Mouse (Mus musculus): ENCODE data around the gene Psrc1. TPM values are rescaled to one million over a fixed set of nuclear protein-coding genes. Genes with fewer than 3 reads are reported as not detected.

The Psrc1 gene
- polyA plus RNA-seq, 1 experiment from 2014 or later: 53.5 TPM

DNA sequence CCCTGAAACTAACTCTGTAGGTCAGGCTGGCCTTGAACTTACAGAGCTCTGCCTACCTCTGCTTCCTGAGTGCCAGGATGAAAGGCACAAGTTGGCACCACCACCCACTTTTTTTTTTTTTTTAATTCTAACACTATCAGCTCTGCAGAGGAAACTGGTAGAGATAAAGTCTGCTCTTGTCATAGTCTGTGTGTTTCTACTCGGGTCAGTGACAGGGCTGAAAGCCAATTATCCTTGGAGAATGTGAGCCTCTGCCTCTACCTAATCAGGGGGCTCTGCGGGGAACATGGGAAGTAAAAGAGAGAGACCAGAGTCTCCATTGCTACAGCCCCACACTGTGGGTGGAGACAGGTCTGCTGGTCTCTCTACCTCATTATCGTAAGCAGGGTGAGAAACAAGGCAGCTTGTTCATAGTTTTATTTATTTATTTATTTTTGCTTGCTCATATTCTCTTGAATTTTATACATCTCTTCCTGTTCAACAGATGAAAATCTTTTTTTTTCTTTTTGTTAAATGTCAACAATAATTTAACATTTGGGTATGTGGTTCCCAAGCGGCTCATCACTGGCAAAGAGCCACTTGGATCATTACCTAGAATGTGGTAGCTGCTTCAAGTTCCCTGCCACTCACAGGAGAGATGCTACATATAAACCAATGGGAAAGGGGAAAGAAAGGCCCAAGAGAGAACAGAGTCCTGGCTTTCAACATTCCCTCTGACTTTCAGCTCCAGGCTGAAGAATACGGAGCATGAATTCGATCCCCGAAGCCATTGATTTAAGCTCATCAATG is 4.6 kb upstream of the Psrc1 start:
- H3K27ac ChIP-seq (ENCODE audit: low read depth, low read length): no peak overlapping the region
- H3K36me3 ChIP-seq (ENCODE audit: control insufficient read depth, insufficient read depth, low read length): no peaks in the 10 kb centered on the region
- DNase-seq (ENCODE audit: low spot score): no peak
- H3K4me2 ChIP-seq (replicated peaks; ENCODE audit: low read depth, low read length): no peak overlapping the region
- H3K27me3 ChIP-seq (ENCODE audit: control insufficient read depth, insufficient read depth, low read length): no peaks in the 10 kb centered on the region
- H3K9ac ChIP-seq (ENCODE audit: low read depth, low read length): no peak overlapping the region
- H3K4me1 ChIP-seq (replicated peaks; ENCODE audit: control insufficient read depth, insufficient read depth, low read length): no peaks in the 10 kb centered on the region; the same call in 1 of the 2 replicates
- H3K9me3 ChIP-seq (ENCODE audit: control insufficient read depth, low read length): no peaks in the 10 kb centered on the region
- 90% methylated on average over 7 of the region's 7 CpGs for WGBS
- H3K4me3 ChIP-seq (ENCODE audit: low read depth, low read length): no peak overlapping the region
- ATAC-seq (ENCODE audit: low FRiP score): no peak

GRCm38 (mm10) chr3:108380695-108381094 is 2.9 kb upstream of the Psrc1 start:
- Histone ChIP-seq H3K4me1 (replicated peaks; ENCODE audit: control insufficient read depth, insufficient read depth, low read length) (peaks cover 2% of the 10 kb centered on the region; the same call in 1 of the 2 replicates), H3K27ac (ENCODE audit: low read depth, low read length) (no peak overlapping the region), H3K9me3 (ENCODE audit: control insufficient read depth, low read length) (no peaks in the 10 kb centered on the region), H3K36me3 (ENCODE audit: control insufficient read depth, insufficient read depth, low read length) (no peaks in the 10 kb centered on the region), H3K4me3 (ENCODE audit: low read depth, low read length) (no peak overlapping the region), H3K9ac (ENCODE audit: low read depth, low read length) (no peak overlapping the region), H3K27me3 (ENCODE audit: control insufficient read depth, insufficient read depth, low read length) (no peaks in the 10 kb centered on the region), H3K4me2 (replicated peaks; ENCODE audit: low read depth, low read length) (no peak overlapping the region)
- WGBS: 79% methylated on average over 6 of the region's 6 CpGs
- DNase-seq (ENCODE audit: low spot score): no peak
- no peak for ATAC-seq (ENCODE audit: low FRiP score)

GRCm38 (mm10) chr3:108381945-108382875 is 1.4 kb upstream of the Psrc1 start:
- Histone ChIP-seq H3K27me3 (ENCODE audit: control insufficient read depth, insufficient read depth, low read length) (no peaks in the 10 kb centered on the region), H3K27ac (ENCODE audit: low read depth, low read length) (no peak overlapping the region), H3K4me3 (ENCODE audit: low read depth, low read length) (no peak overlapping the region), H3K4me2 (replicated peaks; ENCODE audit: low read depth, low read length) (no peak overlapping the region), H3K9ac (ENCODE audit: low read depth, low read length) (no peak overlapping the region), H3K36me3 (ENCODE audit: control insufficient read depth, insufficient read depth, low read length) (no peaks in the 10 kb centered on the region), H3K4me1 (replicated peaks; ENCODE audit: control insufficient read depth, insufficient read depth, low read length) (peaks cover 2% of the 10 kb centered on the region; the same call in 1 of the 2 replicates), H3K9me3 (ENCODE audit: control insufficient read depth, low read length) (no peaks in the 10 kb centered on the region)
- 75% methylated on average over 14 of the region's 14 CpGs for WGBS
- DNase-seq (ENCODE audit: low spot score) (no peak), ATAC-seq (ENCODE audit: low FRiP score) (no peak)

DNA sequence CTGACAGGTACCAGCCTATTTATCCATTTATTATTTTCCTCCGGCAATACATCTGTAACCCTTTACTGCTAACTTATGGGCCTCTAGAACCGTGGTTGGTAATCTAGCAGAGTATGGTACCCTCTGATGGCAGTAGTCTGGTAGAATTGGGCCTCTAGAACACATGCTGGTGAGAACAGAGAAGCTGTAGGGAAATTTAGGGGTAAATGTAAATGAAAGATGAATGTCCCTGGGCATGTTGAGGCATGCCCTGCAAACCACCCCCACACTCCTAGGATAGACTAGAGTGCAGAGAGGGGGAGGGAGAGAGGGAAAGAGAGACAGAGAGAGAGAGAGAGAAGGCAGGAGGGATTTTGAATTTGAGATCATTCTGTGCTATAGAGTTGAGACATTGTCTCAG is 786 bp downstream of the Psrc1 start:
- Histone ChIP-seq H3K9me3 (ENCODE audit: control insufficient read depth, low read length) (no peaks in the 10 kb centered on the region), H3K4me2 (replicated peaks; ENCODE audit: low read depth, low read length) (peak overlapping the region; percentile 35), H3K4me1 (replicated peaks; ENCODE audit: control insufficient read depth, insufficient read depth, low read length) (peaks cover 2% of the 10 kb centered on the region; the same call in 1 of the 2 replicates), H3K9ac (ENCODE audit: low read depth, low read length) (peak overlapping the region; percentile 5; the same call in 1 of the 2 replicates), H3K27ac (ENCODE audit: low read depth, low read length) (no peak overlapping the region), H3K36me3 (ENCODE audit: control insufficient read depth, insufficient read depth, low read length) (no peaks in the 10 kb centered on the region), H3K4me3 (ENCODE audit: low read depth, low read length) (peak overlapping the region; percentile 49), H3K27me3 (ENCODE audit: control insufficient read depth, insufficient read depth, low read length) (no peaks in the 10 kb centered on the region)
- no peak for ATAC-seq (ENCODE audit: low FRiP score)
- 54% methylated on average over 2 of the region's 2 CpGs for WGBS
- DNase-seq (ENCODE audit: low spot score): no peak

DNA sequence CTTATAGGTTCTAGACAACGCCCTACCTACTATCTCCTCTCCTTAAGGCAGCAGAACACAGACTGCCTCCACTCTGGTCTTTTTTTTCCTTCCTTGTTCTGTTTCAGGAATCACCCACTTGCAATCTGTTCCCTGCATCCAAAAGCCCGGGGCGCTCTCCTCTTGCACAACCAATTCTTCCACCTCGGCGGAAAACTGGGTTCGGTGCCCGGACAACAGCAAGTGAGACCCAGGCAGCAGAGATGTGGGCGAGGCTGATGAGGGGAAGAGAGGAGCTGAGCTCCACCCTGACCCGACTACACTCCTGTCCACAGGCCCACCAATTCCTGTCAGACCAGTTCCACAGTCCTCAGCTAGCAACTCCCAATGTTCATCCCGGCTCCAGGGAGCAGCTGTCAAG is 2.5 kb downstream of the Psrc1 start:
- H3K9me3 ChIP-seq (ENCODE audit: control insufficient read depth, low read length): no peaks in the 10 kb centered on the region
- DNase-seq (ENCODE audit: low spot score): no peak
- 95% methylated on average over 10 of the region's 10 CpGs for WGBS

DNA sequence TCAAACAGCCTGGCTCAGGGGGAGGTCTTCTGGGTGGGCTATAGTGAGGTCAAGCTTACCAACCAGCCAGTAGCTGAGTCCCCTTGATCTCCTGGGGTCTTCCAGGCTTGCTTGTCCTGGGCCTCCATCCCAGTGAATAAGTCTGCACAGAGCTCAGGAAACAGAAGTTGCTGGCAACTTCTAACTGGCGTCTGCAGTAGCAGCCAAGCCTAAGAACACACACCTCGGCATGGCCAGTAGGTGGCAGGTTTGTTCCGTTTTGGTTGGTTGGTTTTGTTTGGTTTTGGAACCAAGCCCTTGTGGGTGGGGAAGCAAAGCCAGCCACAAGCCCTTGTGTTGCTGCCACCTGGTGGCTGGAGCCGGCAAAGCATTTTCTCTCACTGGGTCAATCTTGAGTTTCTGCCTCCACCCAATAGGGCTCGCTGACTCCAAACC is 5.5 kb downstream of the Psrc1 start:
- DNase-seq (ENCODE audit: low spot score): peak; percentile 99
- no peaks in the 10 kb centered on the region for H3K9me3 ChIP-seq (ENCODE audit: control insufficient read depth, low read length)
- no peaks in the 10 kb centered on the region for H3K27me3 ChIP-seq (ENCODE audit: control insufficient read depth, insufficient read depth, low read length)
- no peak overlapping the region for H3K27ac ChIP-seq (ENCODE audit: low read depth, low read length)
- 1% methylated on average over 5 of the region's 5 CpGs for WGBS
- H3K36me3 ChIP-seq (ENCODE audit: control insufficient read depth, insufficient read depth, low read length): peaks cover 4% of the 10 kb centered on the region; the same call in 1 of the 2 replicates
- no peak overlapping the region for H3K4me3 ChIP-seq (ENCODE audit: low read depth, low read length)
- no peak overlapping the region for H3K9ac ChIP-seq (ENCODE audit: low read depth, low read length)
- H3K4me2 ChIP-seq (replicated peaks; ENCODE audit: low read depth, low read length): no peak overlapping the region
- ATAC-seq (ENCODE audit: low FRiP score): peak; percentile 57
- H3K4me1 ChIP-seq (replicated peaks; ENCODE audit: control insufficient read depth, insufficient read depth, low read length): peaks cover 4% of the 10 kb centered on the region; the same call in 1 of the 2 replicates

More for the DNA sequence above, 2.5 kb downstream of the Psrc1 start:
- Histone ChIP-seq H3K27me3 (ENCODE audit: control insufficient read depth, insufficient read depth, low read length) (no peaks in the 10 kb centered on the region), H3K4me1 (replicated peaks; ENCODE audit: control insufficient read depth, insufficient read depth, low read length) (peaks cover 2% of the 10 kb centered on the region; the same call in 1 of the 2 replicates), H3K4me3 (ENCODE audit: low read depth, low read length) (no peak overlapping the region), H3K27ac (ENCODE audit: low read depth, low read length) (no peak overlapping the region), H3K36me3 (ENCODE audit: control insufficient read depth, insufficient read depth, low read length) (no peaks in the 10 kb centered on the region), H3K4me2 (replicated peaks; ENCODE audit: low read depth, low read length) (no peak overlapping the region), H3K9ac (ENCODE audit: low read depth, low read length) (no peak overlapping the region)
- ATAC-seq (ENCODE audit: low FRiP score): no peak

DNA sequence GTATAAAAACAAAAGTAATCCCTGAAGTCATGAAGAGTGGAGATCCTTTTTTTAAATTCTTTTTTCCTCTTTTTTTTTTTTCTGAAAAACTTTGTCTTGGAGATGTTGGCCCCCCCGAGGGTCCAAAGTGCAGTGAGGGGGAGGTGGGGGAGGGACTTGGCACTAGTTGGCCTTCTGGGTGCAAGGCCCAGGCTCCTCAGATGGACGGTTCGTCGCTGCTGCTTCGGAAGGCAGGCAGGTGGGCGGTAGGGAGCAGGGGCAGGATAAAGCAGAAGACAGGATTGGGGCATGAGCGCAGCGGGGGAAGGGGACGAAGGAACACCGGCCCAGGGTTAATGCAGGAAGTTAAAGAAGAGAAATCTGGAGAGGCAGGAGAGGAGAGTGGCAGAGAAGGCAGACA is 8.7 kb downstream of the Psrc1 start:
- H3K27ac ChIP-seq (ENCODE audit: low read depth, low read length): no peak overlapping the region
- H3K9me3 ChIP-seq (ENCODE audit: control insufficient read depth, low read length): no peaks in the 10 kb centered on the region
- H3K4me2 ChIP-seq (replicated peaks; ENCODE audit: low read depth, low read length): no peak overlapping the region
- no peaks in the 10 kb centered on the region for H3K27me3 ChIP-seq (ENCODE audit: control insufficient read depth, insufficient read depth, low read length)
- no peak overlapping the region for H3K9ac ChIP-seq (ENCODE audit: low read depth, low read length)
- WGBS: 15% methylated on average over 10 of the region's 10 CpGs
- no peak for ATAC-seq (ENCODE audit: low FRiP score)
- peaks cover 2% of the 10 kb centered on the region; the same call in 1 of the 2 replicates for H3K4me1 ChIP-seq (replicated peaks; ENCODE audit: control insufficient read depth, insufficient read depth, low read length)
- H3K36me3 ChIP-seq (ENCODE audit: control insufficient read depth, insufficient read depth, low read length): peaks cover 17% of the 10 kb centered on the region
- no peak overlapping the region for H3K4me3 ChIP-seq (ENCODE audit: low read depth, low read length)
- no peak for DNase-seq (ENCODE audit: low spot score)

GRCm38 (mm10) chr3:108392793-108393192 is 9.2 kb downstream of the Psrc1 start:
- H3K4me2 ChIP-seq (replicated peaks; ENCODE audit: low read depth, low read length): no peak overlapping the region
- ATAC-seq (ENCODE audit: low FRiP score) (no peak), DNase-seq (ENCODE audit: low spot score) (no peak)
- H3K4me1 ChIP-seq (replicated peaks; ENCODE audit: control insufficient read depth, insufficient read depth, low read length): peaks cover 2% of the 10 kb centered on the region; the same call in 1 of the 2 replicates
- no peaks in the 10 kb centered on the region for H3K9me3 ChIP-seq (ENCODE audit: control insufficient read depth, low read length)
- no peak overlapping the region for H3K4me3 ChIP-seq (ENCODE audit: low read depth, low read length)
- 0 out of 2 replicates have a peak overlapping the region, but pooled peaks have one; percentile 11 for H3K9ac ChIP-seq (ENCODE audit: low read depth, low read length)
- 46% methylated on average over 15 of the region's 15 CpGs for WGBS
- H3K36me3 ChIP-seq (ENCODE audit: control insufficient read depth, insufficient read depth, low read length): peaks cover 17% of the 10 kb centered on the region
- no peaks in the 10 kb centered on the region for H3K27me3 ChIP-seq (ENCODE audit: control insufficient read depth, insufficient read depth, low read length)
- no peak overlapping the region for H3K27ac ChIP-seq (ENCODE audit: low read depth, low read length)

All from hindbrain, embryonic 11.5 days (tissue).